Mouse (Mus musculus) lung, embryonic 14.5 days (tissue): ENCODE measurements around the gene Ormdl1. TPM values are rescaled to one million over a fixed set of nuclear protein-coding genes. Genes with fewer than 3 reads are reported as not detected.

Experiments used
- ATAC-seq: fragments of 200-750 bp; cut with Nextera tagmentation; 2 replicates; pipeline ENCODE4 v1.8.0; 2017; ENCODE audit warnings: mild to moderate bottlenecking, moderate TSS enrichment, moderate library complexity; ENCODE audit not compliant: insufficient read depth
- DNase-seq: peaks from one replicate; pipeline ENCODE4 v3.0.0-alpha.2; 2015
- H3K27ac ChIP-seq: fragments of 300-500 bp; sonication (generic); 2 replicates; pipeline ENCODE4 v1.5.1; 2014; ENCODE audit warnings: low read depth, mild to moderate bottlenecking, moderate library complexity
- H3K27me3 ChIP-seq: fragments of 300-500 bp; sonication (generic); 2 replicates; pipeline ENCODE4 v1.6.1; 2014; ENCODE audit warnings: low read length, control low read depth; ENCODE audit not compliant: insufficient read depth
- H3K36me3 ChIP-seq: fragments of 300-500 bp; sonication (generic); 2 replicates; pipeline ENCODE4 v1.6.1; 2014; ENCODE audit warnings: control low read depth; ENCODE audit not compliant: insufficient read depth
- H3K4me1 ChIP-seq: fragments of 300-500 bp; sonication (generic); 2 replicates; pipeline ENCODE4 v1.6.1; 2014; ENCODE audit warnings: antibody characterized with exemption, control low read depth; ENCODE audit not compliant: insufficient read depth
- H3K4me2 ChIP-seq: fragments of 300-500 bp; sonication (generic); 2 replicates; pipeline ENCODE4 v1.6.1; 2014; ENCODE audit warnings: mild to moderate bottlenecking
- H3K4me3 ChIP-seq: fragments of 300-500 bp; sonication (generic); 2 replicates; pipeline ENCODE4 v1.5.1; 2014; ENCODE audit warnings: low read depth, low read length
- H3K9ac ChIP-seq: fragments of 300-500 bp; sonication (generic); 2 replicates; pipeline ENCODE4 v1.6.1; 2014
- H3K9me3 ChIP-seq: fragments of 300-500 bp; sonication (generic); 2 replicates; pipeline ENCODE4 v1.6.1; 2016; ENCODE audit warnings: low read depth, low read length, control low read depth
- CTCF ChIP-seq: IDR thresholded peaks from 2 replicates; pipeline ENCODE4 v1.5.1; 2016; ENCODE audit warnings: antibody characterized with exemption, low read depth
- WGBS: fragments of 180-500 bp; shearing (Covaris S2); extraction: QIAGEN DNeasy Blood & Tissue Kit; methylation state at CpG from one replicate; pipeline ENCODE4 v1.1.7; 2014; 5-methylcytosine and 5-hydroxymethylcytosine counted together
- polyA plus RNA-seq: library from polyadenylated mRNA; unstranded; fragments of >200 nt; fragmentation: Nextera tagmentation; extraction: Ambion mirVana; gene quantifications from 2 replicates; pipeline ENCODE4 v1.2.1, GENCODE M21; 2014

Gene Ormdl1
- polyA plus RNA-seq, 1 experiment from 2014 or later = 40.5 TPM

GRCm38 (mm10) chr1:53341071-53341470 lies 44.2 kb downstream of the Ormdl1 start:
- H3K27me3 ChIP-seq = no peaks in the 10 kb centered on the region
- ATAC-seq = no peak
- no peaks in the 10 kb centered on the region; the same call in 1 of the 2 replicates for H3K9me3 ChIP-seq
- no peak overlapping the region for H3K27ac ChIP-seq
- no peak for TF ChIP-seq CTCF
- H3K9ac ChIP-seq = no peak overlapping the region
- no peaks in the 10 kb centered on the region for H3K4me1 ChIP-seq
- DNase-seq = no peak
- H3K4me3 ChIP-seq = no peak overlapping the region
- WGBS = 99% methylated on average over 2 of the region's 2 CpGs
- H3K4me2 ChIP-seq = no peak overlapping the region
- H3K36me3 ChIP-seq = peaks cover 34% of the 10 kb centered on the region

GRCm38 (mm10) chr1:53352327-53353261 lies 55.7 kb downstream of the Ormdl1 start, which contains the start of the genes Asdurf, Gm28551 and Asnsd1:
Gene Asdurf (minus strand): TSS chr1:53352619.
Gene Gm28551 (minus strand): TSS chr1:53352667.
Gene Asnsd1 (minus strand): TSS chr1:53352752.
- under 1% methylated on average over 44 of the region's 44 CpGs for WGBS
- H3K4me3 ChIP-seq = peak within 1 kb of the TSS; percentile 86

GRCm38 (mm10) chr1:53358988-53359387 lies 62.1 kb downstream of the Ormdl1 start:
- Histone ChIP-seq H3K4me2 (no peak overlapping the region), H3K36me3 (no peaks in the 10 kb centered on the region), H3K9ac (no peak overlapping the region), H3K9me3 (no peaks in the 10 kb centered on the region), H3K27me3 (no peaks in the 10 kb centered on the region), H3K4me3 (no peak overlapping the region), H3K4me1 (no peaks in the 10 kb centered on the region), H3K27ac (no peak overlapping the region)
- DNase-seq (no peak), ATAC-seq (no peak)
- TF ChIP-seq CTCF = no peak

More at GRCm38 (mm10) chr1:53352327-53353261, 55.7 kb downstream of the Ormdl1 start, which contains the start of the genes Asdurf, Gm28551 and Asnsd1:
- H3K36me3 ChIP-seq = peaks cover 20% of the 10 kb centered on the region
- DNase-seq (peak; percentile 98), ATAC-seq (peak; percentile 100)
- peak within 1 kb of the TSS; percentile 88 for H3K9ac ChIP-seq
- no peaks in the 10 kb centered on the region for H3K27me3 ChIP-seq
- no peaks in the 10 kb centered on the region for H3K9me3 ChIP-seq
- peak; percentile 65 for TF ChIP-seq CTCF
- H3K4me2 ChIP-seq = peak within 1 kb of the TSS; percentile 69
- H3K27ac ChIP-seq = peak within 1 kb of the TSS; percentile 87
- H3K4me1 ChIP-seq = peaks cover 5% of the 10 kb centered on the region

Other genes with a start within 250 kb of the Ormdl1 start
- gene Mstn, start 235.5 kb upstream of the Ormdl1 start, polyA plus RNA-seq = 0.18 TPM in 1 of 2 replicates, not detected in the other
- not detected in 2 replicates for gene 1700019A02Rik, start 109.5 kb upstream of the Ormdl1 start, polyA plus RNA-seq
- gene Pms1, start 77 bp upstream of the Ormdl1 start, polyA plus RNA-seq = 17.0 and 21.6 TPM in 2 replicates
- gene Gm28778, start within 50 bp of the Ormdl1 start, polyA plus RNA-seq = not detected in 2 replicates
- 26.7 and 28.3 TPM in 2 replicates for gene Osgepl1, start 16.5 kb downstream of the Ormdl1 start, polyA plus RNA-seq
- gene Asdurf, start 55.5 kb downstream of the Ormdl1 start, polyA plus RNA-seq = 6.1 and 8.0 TPM in 2 replicates
- gene Gm28551, start 55.6 kb downstream of the Ormdl1 start, polyA plus RNA-seq = 1.0 TPM in 2 replicates
- gene Asnsd1, start 55.7 kb downstream of the Ormdl1 start, polyA plus RNA-seq = 78.4 and 80.5 TPM in 2 replicates